Mouse (Mus musculus): ENCODE measurements around the gene Rbfox3. TPM values are rescaled to one million over a fixed set of nuclear protein-coding genes. Genes with fewer than 3 reads are reported as not detected.

Gene Rbfox3
- total and polyA plus RNA-seq, 3 experiments: not detected

GRCm38 (mm10) chr11:118459051-118459450 lies 452.3 kb downstream of the Rbfox3 start:
- Histone ChIP-seq H3K27ac (ENCODE audit: insufficient read depth, low read depth) (no peak overlapping the region), H3K4me1 (ENCODE audit: control insufficient read depth in 1 of 2, insufficient read depth in 2 of 2) (peaks cover 11 to 14% of the 10 kb centered on the region in 2 experiments), H3K4me3 (replicated peaks in 1 of 3; ENCODE audit: low read depth in 2 of 3, low read length in 2 of 3, poor library complexity in 1 of 3) (no peak overlapping the region), H3K9me3 (replicated peaks; ENCODE audit: low read length) (peaks cover 4% of the 10 kb centered on the region), H3K36me3 (replicated peaks in 1 of 2; ENCODE audit: control insufficient read depth in 1 of 2, insufficient read depth in 1 of 2, low read length in 1 of 2) (no peaks in the 10 kb centered on the region), H3K4me2 (ENCODE audit: insufficient read depth, low read depth, poor library complexity, severe bottlenecking) (peak overlapping the region; percentile 25; the same call in 1 of the 2 replicates), H3K9ac (ENCODE audit: insufficient read depth, low read depth) (no peak overlapping the region), H3K79me2 (replicated peaks; ENCODE audit: control insufficient read depth, extremely low read depth, insufficient read depth, poor library complexity, severe bottlenecking) (no peaks in the 10 kb centered on the region), H3K27me3 (replicated peaks) (peaks cover 72% of the 10 kb centered on the region)
- in situ Hi-C loops (cut with MboI; ENCODE audit: low pct_ligation_motif_present, low pct_unique_long_range_greater_than_20kb, low sequenced_read_pairs): no loop called here
- DNase-seq (ENCODE audit: extremely low read depth): peak; percentile 29
- dilution Hi-C loops (cut with MboI; ENCODE audit: extremely low pct_ligation_motif_present, extremely low pct_unique_long_range_greater_than_20kb, low sequenced_read_pairs): no loop called here
- TF ChIP-seq UBTF (IDR thresholded peaks at IDR 0.05; ENCODE audit: low read depth, low read length) (no peak), RCOR1 (conservative IDR thresholded peaks at IDR 0.05; ENCODE audit: low read depth, low read length) (no peak), MAX (IDR thresholded peaks at IDR 0.05; ENCODE audit: low read length) (peak; percentile 33; the same call in 1 of the 2 replicates), MXI1 (IDR thresholded peaks at IDR 0.05; ENCODE audit: low read depth, low read length) (no peak), POLR2AphosphoS2 (IDR thresholded peaks at IDR 0.05; ENCODE audit: low read depth, low read length) (no peak), CHD2 (IDR thresholded peaks at IDR 0.05; ENCODE audit: low read length) (peak; percentile 54; the same call in 1 of the 2 replicates), SMC3 (IDR thresholded peaks at IDR 0.05; ENCODE audit: low read depth, low read length) (no peak), CTCF (conservative IDR thresholded peaks at IDR 0.05 in 1 of 2, IDR thresholded peaks at IDR 0.05 in 1 of 2; ENCODE audit: low read depth in 2 of 2, low read length in 2 of 2) (no peak), ZNF384 (IDR thresholded peaks at IDR 0.05; ENCODE audit: low read depth, low read length) (no peak), BHLHE40 (IDR thresholded peaks at IDR 0.05; ENCODE audit: low read depth, low read length) (peak; percentile 56)

GRCm38 (mm10) chr11:118456937-118457336 lies 454.5 kb downstream of the Rbfox3 start:
- no peaks in the 10 kb centered on the region for H3K79me2 ChIP-seq (replicated peaks; ENCODE audit: control insufficient read depth, extremely low read depth, insufficient read depth, poor library complexity, severe bottlenecking)
- in situ Hi-C loops (cut with MboI; ENCODE audit: low pct_ligation_motif_present, low pct_unique_long_range_greater_than_20kb, low sequenced_read_pairs): no loop called here
- dilution Hi-C loops (cut with MboI; ENCODE audit: extremely low pct_ligation_motif_present, extremely low pct_unique_long_range_greater_than_20kb, low sequenced_read_pairs): no loop called here
- no peaks in the 10 kb centered on the region for H3K36me3 ChIP-seq (replicated peaks in 1 of 2; ENCODE audit: control insufficient read depth in 1 of 2, insufficient read depth in 1 of 2, low read length in 1 of 2)
- no peak for DNase-seq (ENCODE audit: extremely low read depth)
- peaks cover 4% of the 10 kb centered on the region for H3K9me3 ChIP-seq (replicated peaks; ENCODE audit: low read length)
- TF ChIP-seq BHLHE40 (IDR thresholded peaks at IDR 0.05; ENCODE audit: low read depth, low read length): peak; percentile 37; the same call in 1 of the 2 replicates
- TF ChIP-seq MAFK (IDR thresholded peaks at IDR 0.05; ENCODE audit: insufficient replicate concordance, low read length): peak; percentile 65; the same call in 1 of the 2 replicates
- no peak for TF ChIP-seq RAD21 (IDR thresholded peaks at IDR 0.05; ENCODE audit: low read depth, low read length)
- no peak for TF ChIP-seq ELF1 (IDR thresholded peaks at IDR 0.05; ENCODE audit: low read depth, low read length)
- TF ChIP-seq KAT2A (IDR thresholded peaks at IDR 0.05; ENCODE audit: insufficient replicate concordance, low read length): no peak
- H3K27ac ChIP-seq (ENCODE audit: insufficient read depth, low read depth): no peak overlapping the region
- no peak overlapping the region for H3K4me2 ChIP-seq (ENCODE audit: insufficient read depth, low read depth, poor library complexity, severe bottlenecking)
- H3K9ac ChIP-seq (ENCODE audit: insufficient read depth, low read depth): no peak overlapping the region
- H3K4me1 ChIP-seq (ENCODE audit: control insufficient read depth in 1 of 2, insufficient read depth in 2 of 2): peaks cover 11 to 14% of the 10 kb centered on the region in 2 experiments
- peaks cover 68% of the 10 kb centered on the region for H3K27me3 ChIP-seq (replicated peaks)
- no peak overlapping the region for H3K4me3 ChIP-seq (replicated peaks in 1 of 3; ENCODE audit: low read depth in 2 of 3, low read length in 2 of 3, poor library complexity in 1 of 3)

GRCm38 (mm10) chr11:118455788-118456187 lies 455.6 kb downstream of the Rbfox3 start:
- Histone ChIP-seq H3K27me3 (replicated peaks) (peaks cover 71% of the 10 kb centered on the region), H3K36me3 (replicated peaks in 1 of 2; ENCODE audit: control insufficient read depth in 1 of 2, insufficient read depth in 1 of 2, low read length in 1 of 2) (no peaks in the 10 kb centered on the region), H3K4me2 (ENCODE audit: insufficient read depth, low read depth, poor library complexity, severe bottlenecking) (no peak overlapping the region), H3K27ac (ENCODE audit: insufficient read depth, low read depth) (no peak overlapping the region), H3K4me3 (replicated peaks in 1 of 3; ENCODE audit: low read depth in 2 of 3, low read length in 2 of 3, poor library complexity in 1 of 3) (no peak overlapping the region), H3K9ac (ENCODE audit: insufficient read depth, low read depth) (no peak overlapping the region), H3K4me1 (ENCODE audit: control insufficient read depth in 1 of 2, insufficient read depth in 2 of 2) (peaks cover 11 to 14% of the 10 kb centered on the region in 2 experiments), H3K79me2 (replicated peaks; ENCODE audit: control insufficient read depth, extremely low read depth, insufficient read depth, poor library complexity, severe bottlenecking) (no peaks in the 10 kb centered on the region), H3K9me3 (replicated peaks; ENCODE audit: low read length) (peaks cover 4% of the 10 kb centered on the region)
- no peak for DNase-seq (ENCODE audit: extremely low read depth)
- in situ Hi-C loops (cut with MboI; ENCODE audit: low pct_ligation_motif_present, low pct_unique_long_range_greater_than_20kb, low sequenced_read_pairs): no loop called here
- dilution Hi-C loops (cut with MboI; ENCODE audit: extremely low pct_ligation_motif_present, extremely low pct_unique_long_range_greater_than_20kb, low sequenced_read_pairs): no loop called here
- TF ChIP-seq ZKSCAN1 (IDR thresholded peaks at IDR 0.05; ENCODE audit: borderline replicate concordance, low read depth, low read length): no peak
- TF ChIP-seq POLR2A (IDR thresholded peaks at IDR 0.05; ENCODE audit: low read depth, low read length): no peak

All from CH12.LX (cell line).